Mouse (Mus musculus): Measurements from ENCODE around the gene Chst13. TPM values are rescaled to one million over a fixed set of nuclear protein-coding genes. Genes with fewer than 3 reads are reported as not detected.

The Chst13 gene
- total RNA-seq (2023; ENCODE audit: inconsistent age): not detected in 4 replicates

DNA sequence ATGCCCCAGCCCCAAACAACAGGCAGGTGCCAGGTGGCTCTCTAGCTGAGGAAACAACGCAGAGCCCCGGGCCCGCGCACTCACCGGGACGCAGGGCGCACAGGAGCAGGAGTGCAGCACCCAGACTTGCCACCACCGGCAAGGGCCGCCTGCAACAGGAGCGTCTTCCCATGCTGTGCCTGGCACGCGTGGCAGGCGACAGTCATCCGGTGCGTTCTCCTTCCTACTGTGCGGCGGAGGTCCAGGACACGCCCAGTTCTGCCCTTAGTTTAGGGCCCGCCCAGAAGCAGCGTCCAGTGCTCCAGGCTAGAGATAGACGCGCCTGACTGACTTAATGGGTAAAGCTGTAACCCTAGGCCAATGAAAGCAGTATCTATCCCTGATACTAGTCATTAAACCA is at the start of gene Chst13:
Gene Chst13 (minus strand): TSS at position 195 of the 400 bp plus-strand sequence.

DNA sequence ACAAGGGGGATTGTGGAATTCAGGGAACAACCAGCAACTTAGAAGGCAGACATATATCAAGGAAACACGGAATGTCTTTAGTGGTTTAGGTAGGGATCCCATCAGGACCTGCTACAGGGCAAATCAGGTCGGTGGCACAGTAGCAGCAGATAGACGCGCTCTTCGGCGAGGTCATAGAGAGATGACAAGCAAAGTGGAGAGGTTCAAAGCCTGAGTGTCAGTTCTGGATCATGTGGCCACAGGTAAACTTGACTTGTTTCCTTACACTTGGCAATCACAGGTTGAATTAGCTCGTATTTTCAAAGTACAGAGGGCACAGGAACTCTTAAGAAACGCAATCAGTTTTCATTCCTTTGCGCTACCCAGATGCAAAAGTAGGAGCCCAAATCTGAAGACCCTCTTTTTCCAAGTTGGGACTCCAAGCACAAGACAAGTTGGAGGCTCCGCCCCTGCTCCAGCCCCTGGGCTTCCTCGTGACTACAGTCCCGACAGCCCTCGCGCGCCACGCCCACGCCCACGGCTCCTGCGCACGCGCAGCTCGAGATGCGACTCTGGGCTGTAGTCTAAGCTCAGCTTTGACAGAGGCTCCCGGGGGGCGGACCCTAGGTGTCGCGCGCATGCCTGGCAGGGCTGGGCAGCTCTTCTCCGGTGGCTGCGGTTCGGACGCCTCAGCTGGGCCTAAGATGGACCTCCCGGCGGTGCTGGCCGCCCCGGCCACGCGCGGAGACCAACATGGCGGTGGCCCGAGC is 44.2 kb upstream of the Chst13 start, which contains the start of gene Zxdc:
Gene Zxdc (plus strand): TSS at position 517 of the 749 bp plus-strand sequence.

DNA sequence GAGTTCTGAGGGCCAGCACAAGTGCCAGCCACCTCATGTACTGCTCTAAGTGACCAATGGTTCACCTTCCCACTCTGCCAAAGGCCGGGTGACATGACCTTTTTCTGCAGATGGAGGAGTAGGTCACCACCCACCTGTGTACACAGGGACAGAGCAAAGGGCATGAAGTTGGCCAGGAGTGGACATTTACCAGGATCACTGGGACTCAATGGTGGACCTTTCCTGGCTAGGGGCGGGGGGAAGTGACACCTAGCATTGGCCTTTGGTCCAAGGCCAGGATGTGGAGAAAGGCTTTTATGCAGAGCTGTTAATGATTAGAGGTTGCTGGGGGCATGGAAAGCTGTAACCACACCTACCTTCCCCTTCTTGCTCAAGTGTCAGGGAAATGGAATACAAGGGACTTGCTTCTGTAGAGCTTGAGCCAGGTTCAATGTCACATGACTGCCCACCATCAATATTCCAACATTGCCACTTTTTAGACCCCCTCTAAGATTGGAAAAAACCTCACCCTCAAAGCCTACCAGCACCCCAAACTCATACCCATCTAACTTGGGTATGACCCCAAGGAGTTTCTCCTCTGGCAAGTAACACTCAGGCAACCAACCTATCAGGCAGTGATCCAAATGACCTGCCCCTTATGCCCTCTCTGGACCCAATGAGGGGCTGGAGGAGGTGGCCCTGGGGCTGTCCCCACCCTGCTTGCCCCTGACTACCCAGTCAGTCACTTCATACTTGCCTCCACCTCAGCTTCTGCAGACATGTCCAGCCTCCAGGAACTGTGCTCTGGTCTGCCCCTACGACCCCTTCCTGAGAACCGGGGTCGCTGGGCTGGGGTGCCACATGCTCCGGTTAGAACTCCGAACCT is 7.8 kb upstream of the Chst13 start, which contains the start of gene Uroc1:
Gene Uroc1 (plus strand): TSS at position 724 of the 865 bp plus-strand sequence.

DNA sequence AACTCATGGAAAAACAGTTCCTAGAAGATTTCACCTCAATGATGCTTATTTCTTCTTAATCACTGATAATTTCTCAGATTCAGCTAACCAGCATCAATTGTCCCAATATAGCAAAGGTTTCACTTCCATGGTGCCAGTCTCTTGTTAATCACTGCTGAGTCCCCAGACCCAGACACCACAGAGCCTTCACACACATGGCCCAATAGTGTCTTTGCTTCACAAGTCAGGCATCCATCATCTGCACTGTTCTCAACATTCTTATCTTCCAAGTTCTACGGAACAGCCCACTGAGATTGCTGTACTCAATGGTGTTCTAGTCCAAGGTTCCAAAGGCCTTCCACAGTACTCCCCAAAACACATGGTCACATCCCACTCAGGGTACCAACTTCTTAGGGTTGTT is 24.1 kb downstream of the Chst13 start, which contains the start of gene BC048671:
Gene BC048671 (plus strand): TSS at position 301 of the 400 bp plus-strand sequence.

Other genes starting within 250 kb of the Chst13 start
- not detected in 4 replicates for gene Vmn1r49, start 246.7 kb downstream of the Chst13 start, total RNA-seq (2023; ENCODE audit: inconsistent age)
- gene Vmn1r50, start 223.8 kb downstream of the Chst13 start, total RNA-seq (2023; ENCODE audit: inconsistent age): not detected in 4 replicates
- not detected in 4 replicates for gene Vmn1r51, start 202.6 kb downstream of the Chst13 start, total RNA-seq (2023; ENCODE audit: inconsistent age)
- not detected in 4 replicates for gene Vmn1r52, start 150.4 kb downstream of the Chst13 start, total RNA-seq (2023; ENCODE audit: inconsistent age)
- not detected in 4 replicates for gene V1ra8, start 122.4 kb downstream of the Chst13 start, total RNA-seq (2023; ENCODE audit: inconsistent age)
- not detected in 4 replicates for gene Vmn1r53, start 100.7 kb downstream of the Chst13 start, total RNA-seq (2023; ENCODE audit: inconsistent age)
- not detected in 4 replicates for gene Vmn1r54, start 78.9 kb downstream of the Chst13 start, total RNA-seq (2023; ENCODE audit: inconsistent age)
- not detected in 4 replicates for gene BC048671, start 24.0 kb downstream of the Chst13 start, total RNA-seq (2023; ENCODE audit: inconsistent age)
- gene Uroc1, start 8.1 kb upstream of the Chst13 start, total RNA-seq (2023; ENCODE audit: inconsistent age): not detected in 4 replicates
- 26.4 to 31.6 TPM (median 29.4 TPM) in 4 replicates for gene Zxdc, start 44.3 kb upstream of the Chst13 start, total RNA-seq (2023; ENCODE audit: inconsistent age)
- gene Cfap100, start 103.6 kb upstream of the Chst13 start, total RNA-seq (2023; ENCODE audit: inconsistent age): not detected in 4 replicates
- not detected in 4 replicates for gene Klf15, start 137.4 kb upstream of the Chst13 start, total RNA-seq (2023; ENCODE audit: inconsistent age)
- 0.35 to 1.3 TPM in 2 of 4 replicates, not detected in the others for gene Aldh1l1, start 161.2 kb upstream of the Chst13 start, total RNA-seq (2023; ENCODE audit: inconsistent age)